Mouse (Mus musculus) neural tube, embryonic 13.5 days (tissue): ENCODE data around the gene Pik3r1. TPM values are rescaled to one million over a fixed set of nuclear protein-coding genes. Genes with fewer than 3 reads are reported as not detected.

ENCODE experiments used
- ATAC-seq: fragments of 200-750 bp; cut with Nextera tagmentation; 2 replicates; pipeline ENCODE4 v1.8.0; 2017; ENCODE audit warnings: low read depth, mild to moderate bottlenecking, moderate TSS enrichment, moderate library complexity
- H3K27ac ChIP-seq: fragments of 300-500 bp; sonication (generic); replicated peaks from 2 replicates; pipeline ENCODE4 v1.5.1; 2015; ENCODE audit warnings: moderate library complexity, mild to moderate bottlenecking, inconsistent platforms
- H3K27me3 ChIP-seq: fragments of 300-500 bp; sonication (generic); 2 replicates; pipeline ENCODE4 v1.6.1; 2015; ENCODE audit warnings: mild to moderate bottlenecking, inconsistent platforms
- H3K36me3 ChIP-seq: fragments of 300-500 bp; sonication (generic); 2 replicates; pipeline ENCODE4 v1.6.1; 2015; ENCODE audit warnings: mild to moderate bottlenecking, inconsistent platforms
- H3K4me1 ChIP-seq: fragments of 300-500 bp; sonication (generic); replicated peaks from 2 replicates; pipeline ENCODE4 v1.6.1; 2015; ENCODE audit warnings: inconsistent platforms
- H3K4me2 ChIP-seq: fragments of 300-500 bp; sonication (generic); 2 replicates; pipeline ENCODE4 v1.6.1; 2015; ENCODE audit warnings: inconsistent platforms, mild to moderate bottlenecking, moderate library complexity
- H3K4me3 ChIP-seq: fragments of 300-500 bp; sonication (generic); 2 replicates; pipeline ENCODE4 v1.5.1; 2015; ENCODE audit warnings: mild to moderate bottlenecking, inconsistent platforms
- H3K9ac ChIP-seq: fragments of 300-500 bp; sonication (generic); 2 replicates; pipeline ENCODE4 v1.6.1; 2015; ENCODE audit warnings: moderate library complexity, mild to moderate bottlenecking, inconsistent platforms
- H3K9me3 ChIP-seq: fragments of 300-500 bp; sonication (generic); 2 replicates; pipeline ENCODE4 v1.6.1; 2016; ENCODE audit warnings: inconsistent platforms
- WGBS: fragments of 180-500 bp; shearing (Covaris S2); methylation state at CpG from one replicate; pipeline ENCODE4 v1.1.7; 2015; 5-methylcytosine and 5-hydroxymethylcytosine counted together
- polyA plus RNA-seq: library from polyadenylated mRNA; unstranded; fragments of >200 nt; fragmentation: Nextera tagmentation; extraction: Ambion mirVana; gene quantifications from 2 replicates; pipeline ENCODE4 v1.2.1, GENCODE M21; 2015

Gene Pik3r1
- polyA plus RNA-seq = 47.9 and 57.3 TPM in 2 replicates

GRCm38 (mm10) chr13:101767809-101768629 is at the start of gene Pik3r1:
Gene Pik3r1, minus strand, starts transcription at chr13:101768217.
- H3K4me2 ChIP-seq = peak within 1 kb of the TSS; percentile 88
- peak within 1 kb of the TSS; percentile 98 for H3K27ac ChIP-seq
- no peaks in the 10 kb centered on the region for H3K9me3 ChIP-seq
- WGBS = under 1% methylated on average over 65 of the region's 76 CpGs
- peaks cover 43% of the 10 kb centered on the region for H3K4me1 ChIP-seq
- H3K9ac ChIP-seq = peak within 1 kb of the TSS; percentile 96
- H3K27me3 ChIP-seq = no peaks in the 10 kb centered on the region
- peak within 1 kb of the TSS; percentile 98 for H3K4me3 ChIP-seq
- ATAC-seq = peak; percentile 98
- H3K36me3 ChIP-seq = no peaks in the 10 kb centered on the region

GRCm38 (mm10) chr13:101813267-101813900 is 45.4 kb upstream of the Pik3r1 start:
- no peaks in the 10 kb centered on the region for H3K27me3 ChIP-seq
- H3K9ac ChIP-seq = no peak overlapping the region
- no peaks in the 10 kb centered on the region for H3K36me3 ChIP-seq
- 7% methylated on average over 10 of the region's 10 CpGs for WGBS
- peak overlapping the region; percentile 31 for H3K4me2 ChIP-seq
- peaks cover 30% of the 10 kb centered on the region for H3K4me1 ChIP-seq
- no peak overlapping the region for H3K27ac ChIP-seq
- H3K9me3 ChIP-seq = no peaks in the 10 kb centered on the region
- no peak overlapping the region for H3K4me3 ChIP-seq
- ATAC-seq = peak; percentile 87

GRCm38 (mm10) chr13:101812341-101812740 is 44.3 kb upstream of the Pik3r1 start:
- Histone ChIP-seq H3K27ac (peak overlapping the region; percentile 38; the same call in 1 of the 2 replicates), H3K36me3 (no peaks in the 10 kb centered on the region), H3K4me1 (peaks cover 30% of the 10 kb centered on the region), H3K9me3 (no peaks in the 10 kb centered on the region), H3K4me2 (peak overlapping the region; percentile 33), H3K4me3 (no peak overlapping the region), H3K9ac (no peak overlapping the region), H3K27me3 (no peaks in the 10 kb centered on the region)
- 54% methylated on average over 5 of the region's 5 CpGs for WGBS
- ATAC-seq = no peak

GRCm38 (mm10) chr13:101811882-101812281 is 43.9 kb upstream of the Pik3r1 start:
- ATAC-seq = peak; percentile 68
- H3K27me3 ChIP-seq = no peaks in the 10 kb centered on the region
- H3K9ac ChIP-seq = peak overlapping the region; percentile 41; the same call in 1 of the 2 replicates
- H3K27ac ChIP-seq = peak overlapping the region; percentile 38; the same call in 1 of the 2 replicates
- peaks cover 30% of the 10 kb centered on the region for H3K4me1 ChIP-seq
- H3K36me3 ChIP-seq = no peaks in the 10 kb centered on the region
- WGBS = 3% methylated on average over 9 of the region's 9 CpGs
- H3K9me3 ChIP-seq = no peaks in the 10 kb centered on the region
- H3K4me3 ChIP-seq = no peak overlapping the region
- peak overlapping the region; percentile 33 for H3K4me2 ChIP-seq

- Histone ChIP-seq H3K27me3 (no peaks in the 10 kb centered on the region), H3K4me2 (no peak overlapping the region), H3K4me3 (no peak overlapping the region), H3K27ac (no peak overlapping the region), H3K36me3 (no peaks in the 10 kb centered on the region), H3K9me3 (no peaks in the 10 kb centered on the region), H3K9ac (no peak overlapping the region), H3K4me1 (peaks cover 30% of the 10 kb centered on the region)
- ATAC-seq = no peak
- 58% methylated on average over 7 of the region's 7 CpGs for WGBS
Measured at GRCm38 (mm10) chr13:101810667-101811066, 42.6 kb upstream of the Pik3r1 start.

- Histone ChIP-seq H3K9me3 (no peaks in the 10 kb centered on the region), H3K36me3 (no peaks in the 10 kb centered on the region), H3K4me1 (peaks cover 30% of the 10 kb centered on the region), H3K4me3 (no peak overlapping the region), H3K4me2 (no peak overlapping the region), H3K27ac (no peak overlapping the region), H3K9ac (no peak overlapping the region), H3K27me3 (no peaks in the 10 kb centered on the region)
- ATAC-seq = no peak
- 80% methylated on average over 3 of the region's 3 CpGs for WGBS
Measured at GRCm38 (mm10) chr13:101809796-101810195, 41.8 kb upstream of the Pik3r1 start.

- Histone ChIP-seq H3K4me3 (no peak overlapping the region), H3K4me2 (no peak overlapping the region), H3K9me3 (no peaks in the 10 kb centered on the region), H3K4me1 (peaks cover 18% of the 10 kb centered on the region), H3K36me3 (no peaks in the 10 kb centered on the region), H3K9ac (no peak overlapping the region), H3K27me3 (no peaks in the 10 kb centered on the region), H3K27ac (no peak overlapping the region)
- 69% methylated on average over 3 of the region's 3 CpGs for WGBS
- ATAC-seq = no peak
Measured at GRCm38 (mm10) chr13:101805559-101806091, 37.6 kb upstream of the Pik3r1 start.

GRCm38 (mm10) chr13:101801372-101802186 is 33.6 kb upstream of the Pik3r1 start:
- peak; percentile 95 for ATAC-seq
- Histone ChIP-seq H3K27ac (peak overlapping the region; percentile 75), H3K4me1 (peaks cover 25% of the 10 kb centered on the region), H3K9ac (peak overlapping the region; percentile 62), H3K4me2 (peak overlapping the region; percentile 59), H3K36me3 (no peaks in the 10 kb centered on the region), H3K27me3 (no peaks in the 10 kb centered on the region), H3K9me3 (no peaks in the 10 kb centered on the region), H3K4me3 (peak overlapping the region; percentile 37)
- 2% methylated on average over 33 of the region's 41 CpGs for WGBS

- Histone ChIP-seq H3K27me3 (no peaks in the 10 kb centered on the region), H3K27ac (peak overlapping the region; percentile 75), H3K36me3 (no peaks in the 10 kb centered on the region), H3K9ac (peak overlapping the region; percentile 62), H3K4me1 (peaks cover 25% of the 10 kb centered on the region), H3K4me2 (peak overlapping the region; percentile 59), H3K4me3 (peak overlapping the region; percentile 37), H3K9me3 (no peaks in the 10 kb centered on the region)
- ATAC-seq = peak; percentile 41
- WGBS = 17% methylated on average over 10 of the region's 10 CpGs
Measured at GRCm38 (mm10) chr13:101800833-101801371, 32.9 kb upstream of the Pik3r1 start.

GRCm38 (mm10) chr13:101800021-101800596 is 32.1 kb upstream of the Pik3r1 start:
- ATAC-seq = no peak
- H3K27ac ChIP-seq = 0 out of 2 replicates have a peak overlapping the region, but pooled peaks have one; percentile 25
- H3K4me3 ChIP-seq = no peak overlapping the region
- no peaks in the 10 kb centered on the region for H3K9me3 ChIP-seq
- H3K27me3 ChIP-seq = no peaks in the 10 kb centered on the region
- H3K9ac ChIP-seq = no peak overlapping the region
- H3K4me1 ChIP-seq = peaks cover 25% of the 10 kb centered on the region
- H3K36me3 ChIP-seq = no peaks in the 10 kb centered on the region
- 70% methylated on average over 13 of the region's 13 CpGs for WGBS
- H3K4me2 ChIP-seq = no peak overlapping the region

GRCm38 (mm10) chr13:101799318-101799717 is 31.3 kb upstream of the Pik3r1 start:
- ATAC-seq = no peak
- no peak overlapping the region for H3K4me3 ChIP-seq
- WGBS = 92% methylated on average over 2 of the region's 2 CpGs
- no peaks in the 10 kb centered on the region for H3K9me3 ChIP-seq
- H3K27me3 ChIP-seq = no peaks in the 10 kb centered on the region
- H3K9ac ChIP-seq = no peak overlapping the region
- H3K4me1 ChIP-seq = peaks cover 25% of the 10 kb centered on the region
- no peaks in the 10 kb centered on the region for H3K36me3 ChIP-seq
- H3K27ac ChIP-seq = no peak overlapping the region
- H3K4me2 ChIP-seq = no peak overlapping the region
